Mouse (Mus musculus) lung, postnatal 25 days (tissue): ENCODE measurements around the gene Platr17.

ENCODE experiments used
- DNase-seq: peaks from one replicate; pipeline ENCODE4 v3.0.0; 2022; ENCODE audit warnings: low spot score

Platr17 gene

DNA sequence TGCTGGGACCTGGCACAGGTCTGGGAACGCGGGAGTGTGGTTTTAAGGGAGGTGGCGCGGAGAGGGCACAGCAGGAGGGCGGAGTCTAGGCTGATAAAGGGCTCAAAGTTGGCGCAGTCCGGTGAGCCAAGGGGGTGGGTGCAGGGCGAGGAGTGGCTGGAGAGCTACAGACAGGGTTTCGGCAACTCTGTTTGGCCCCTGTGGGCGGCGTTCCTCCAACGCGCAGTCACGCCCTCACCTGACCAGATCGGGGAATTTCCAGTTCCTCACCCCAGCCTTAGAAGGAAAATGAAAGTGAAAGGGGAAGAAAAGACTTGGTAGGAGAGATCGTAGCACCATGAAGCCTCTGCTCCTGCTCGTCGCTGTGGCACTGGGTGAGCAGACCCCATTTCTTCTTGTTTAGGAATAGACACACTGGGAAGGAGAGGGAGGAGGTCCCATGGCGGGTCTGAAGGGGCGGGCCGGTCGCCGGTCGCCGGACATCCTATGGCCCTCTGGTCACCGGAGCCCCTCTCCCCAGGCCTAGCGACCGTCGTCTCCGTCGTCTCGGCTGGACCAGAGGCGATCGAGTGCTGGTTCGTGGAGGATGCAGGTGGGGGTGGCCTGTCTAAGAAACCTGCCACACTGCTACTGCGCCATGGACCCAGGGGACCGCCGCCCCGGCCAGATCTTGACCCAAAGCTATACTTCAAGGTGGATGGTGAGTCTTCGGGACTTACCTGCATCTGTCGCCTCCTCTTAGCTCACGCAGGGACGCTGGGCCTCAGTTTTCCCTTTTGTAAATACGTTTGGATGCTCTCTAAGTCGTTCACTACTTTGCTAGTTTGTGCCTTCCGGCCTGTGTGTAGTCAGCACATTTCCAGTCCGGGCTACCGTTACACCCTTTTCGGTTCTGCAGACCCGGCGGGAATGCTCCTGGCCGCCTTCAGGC, 14.7 kb downstream of the Platr17 start:
- DNase-seq = peak; percentile 96

DNA sequence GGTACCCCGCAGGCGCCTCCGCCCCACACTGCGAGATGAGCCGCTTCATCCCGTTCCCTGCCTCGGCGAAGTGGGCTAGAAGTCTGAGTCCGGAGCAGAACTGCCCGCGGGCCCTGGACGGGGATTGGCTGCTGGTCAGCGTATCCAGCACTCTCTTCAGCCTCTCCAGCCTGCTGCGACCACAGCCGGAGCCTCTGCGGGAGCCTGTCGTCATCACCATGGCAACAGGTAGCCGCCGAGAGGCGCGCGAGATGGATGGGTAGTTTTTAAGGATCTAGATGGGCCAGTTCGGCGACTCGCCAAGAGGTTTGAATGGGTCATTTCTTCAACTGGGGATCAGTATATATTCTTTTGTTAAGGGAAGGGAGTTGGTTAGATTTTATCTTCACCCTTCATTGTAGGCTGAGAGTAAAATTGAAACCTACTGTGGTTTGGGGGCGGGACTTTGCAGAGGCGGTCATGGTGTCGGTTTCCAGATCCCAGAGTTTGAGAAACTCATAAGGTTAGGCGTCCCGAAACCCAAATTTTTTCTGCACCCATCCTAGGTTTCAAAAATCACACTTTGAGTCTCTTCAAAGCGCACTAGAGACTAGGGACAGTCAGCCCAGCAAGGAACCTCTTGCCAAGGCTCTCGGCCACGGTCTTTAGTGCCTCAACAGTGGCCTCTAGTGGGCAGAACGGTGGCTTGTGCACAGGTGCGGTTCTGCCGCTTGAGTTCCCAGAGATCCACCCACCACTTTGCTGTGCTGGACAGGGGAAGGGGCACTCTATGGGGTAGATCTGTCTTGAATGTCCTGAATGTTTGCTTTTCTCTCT, 15.6 kb downstream of the Platr17 start:
- peak; percentile 89 for DNase-seq

DNA sequence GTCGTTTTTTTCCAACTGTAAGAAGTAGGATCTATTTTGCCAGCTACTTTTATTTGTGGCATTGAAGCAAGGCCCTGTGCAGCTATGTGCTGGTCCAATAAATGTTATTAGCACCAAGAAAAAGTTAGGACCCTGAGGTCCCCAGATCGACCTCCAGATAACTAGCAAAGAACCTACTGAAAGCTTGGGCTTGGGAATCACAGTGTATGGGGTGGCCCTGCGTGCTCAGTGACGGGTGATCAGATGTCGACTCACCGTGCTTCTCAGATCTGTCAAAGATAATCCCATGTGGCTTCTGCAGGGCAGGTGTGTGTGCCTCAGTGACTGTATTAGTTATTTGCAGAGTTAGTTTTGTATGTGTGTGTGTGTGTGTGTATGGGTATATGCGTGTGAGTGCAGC, 16.4 kb downstream of the Platr17 start:
- DNase-seq = no peak

DNA sequence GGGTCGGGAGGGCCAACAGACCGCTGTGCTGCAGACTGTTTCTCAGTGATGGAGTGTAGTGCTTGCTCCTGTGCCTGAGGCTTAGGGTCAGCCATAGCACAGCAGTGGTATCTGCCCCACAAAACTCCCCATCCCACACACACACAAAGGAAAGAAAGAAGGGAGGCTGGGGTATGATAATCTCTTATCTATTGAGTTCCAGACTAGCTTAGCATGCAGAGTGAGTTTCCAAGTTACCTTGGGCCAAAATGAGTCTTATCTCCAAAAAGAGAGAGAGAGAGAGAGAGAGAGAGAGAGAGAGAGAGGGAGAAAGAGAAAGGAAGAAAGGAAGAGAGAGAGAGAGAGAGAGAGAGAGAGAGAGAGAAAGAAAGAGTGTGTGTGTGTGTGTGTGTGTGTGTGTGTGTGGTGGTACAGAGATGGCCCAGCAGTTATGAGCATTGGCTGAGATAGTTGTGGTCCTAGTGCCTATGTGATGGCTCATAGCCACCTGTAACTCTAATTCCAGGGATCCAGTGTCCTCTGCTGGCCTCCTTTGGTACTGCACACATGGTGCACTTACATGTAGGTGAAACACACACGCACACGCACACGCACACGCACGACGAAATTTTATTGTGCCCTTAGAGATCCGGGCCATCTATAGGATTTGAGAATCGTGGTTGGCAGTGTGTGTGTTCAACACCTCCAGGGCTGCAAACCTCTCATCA, 19.8 kb downstream of the Platr17 start:
- no peak for DNase-seq

DNA sequence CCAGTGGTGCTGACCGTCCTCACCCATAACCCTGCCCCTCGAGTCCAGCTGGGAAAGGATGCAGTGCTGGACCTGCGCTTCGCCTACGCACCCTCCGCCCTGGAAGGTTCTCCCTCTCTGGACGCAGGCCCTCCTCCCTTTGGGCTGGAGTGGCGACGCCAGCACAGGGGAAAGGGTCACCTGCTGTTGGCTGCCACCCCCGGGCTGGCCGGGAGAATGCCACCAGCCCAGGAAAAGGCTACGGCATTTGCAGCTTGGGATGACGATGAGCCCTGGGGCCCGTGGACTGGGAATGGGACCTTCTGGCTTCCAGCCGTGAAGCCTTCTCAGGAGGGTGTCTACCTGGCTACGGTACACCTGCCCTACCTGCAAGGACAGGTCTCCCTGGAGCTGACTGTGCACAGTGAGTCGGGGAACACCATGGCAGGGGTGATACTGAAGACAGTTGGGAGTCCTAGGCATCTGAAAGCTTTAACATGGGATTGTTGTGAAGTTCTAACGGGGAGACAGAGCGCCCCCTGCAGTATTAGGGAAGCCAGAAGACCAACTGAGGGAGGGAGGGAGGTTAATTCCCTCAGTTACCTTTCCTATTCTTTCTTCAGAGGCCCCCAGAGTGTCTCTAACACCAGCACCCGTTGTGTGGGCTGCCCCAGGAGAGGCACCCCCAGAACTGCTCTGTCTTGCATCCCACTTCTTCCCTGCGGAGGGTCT, 20.6 kb downstream of the Platr17 start:
- no peak for DNase-seq

DNA sequence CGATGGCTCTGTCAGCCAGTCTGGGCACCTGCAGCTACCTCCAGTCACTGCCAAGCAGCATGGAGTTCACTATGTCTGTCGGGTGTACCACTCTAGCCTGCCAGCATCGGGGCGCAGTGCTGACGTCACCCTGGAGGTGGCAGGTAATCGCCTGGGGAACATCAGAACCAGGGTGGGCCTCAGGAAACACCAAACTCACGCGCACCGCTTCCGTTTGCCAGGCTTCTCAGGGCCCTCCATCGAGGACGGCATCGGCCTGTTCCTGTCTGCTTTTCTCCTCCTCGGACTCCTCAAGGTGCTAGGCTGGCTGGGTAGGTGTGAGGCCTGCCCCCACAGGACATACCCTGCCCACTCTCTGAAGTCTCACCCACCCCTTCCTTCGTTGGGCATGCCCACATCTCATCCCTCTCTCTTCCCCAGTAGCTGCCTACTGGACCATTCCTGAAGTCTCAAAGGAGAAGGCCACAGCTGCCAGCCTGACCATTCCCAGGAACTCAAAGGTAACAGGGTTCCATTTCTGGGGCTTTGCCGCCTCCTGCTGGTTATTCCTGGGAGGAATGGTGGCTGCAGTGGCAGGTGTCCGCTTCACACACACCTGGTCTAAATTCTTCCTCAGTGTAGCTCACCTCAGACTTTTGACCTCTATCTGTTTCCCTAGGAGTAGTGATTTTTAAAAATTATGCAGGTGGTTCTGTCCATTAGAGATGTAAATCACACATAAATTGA, 21.4 kb downstream of the Platr17 start:
- no peak for DNase-seq

DNA sequence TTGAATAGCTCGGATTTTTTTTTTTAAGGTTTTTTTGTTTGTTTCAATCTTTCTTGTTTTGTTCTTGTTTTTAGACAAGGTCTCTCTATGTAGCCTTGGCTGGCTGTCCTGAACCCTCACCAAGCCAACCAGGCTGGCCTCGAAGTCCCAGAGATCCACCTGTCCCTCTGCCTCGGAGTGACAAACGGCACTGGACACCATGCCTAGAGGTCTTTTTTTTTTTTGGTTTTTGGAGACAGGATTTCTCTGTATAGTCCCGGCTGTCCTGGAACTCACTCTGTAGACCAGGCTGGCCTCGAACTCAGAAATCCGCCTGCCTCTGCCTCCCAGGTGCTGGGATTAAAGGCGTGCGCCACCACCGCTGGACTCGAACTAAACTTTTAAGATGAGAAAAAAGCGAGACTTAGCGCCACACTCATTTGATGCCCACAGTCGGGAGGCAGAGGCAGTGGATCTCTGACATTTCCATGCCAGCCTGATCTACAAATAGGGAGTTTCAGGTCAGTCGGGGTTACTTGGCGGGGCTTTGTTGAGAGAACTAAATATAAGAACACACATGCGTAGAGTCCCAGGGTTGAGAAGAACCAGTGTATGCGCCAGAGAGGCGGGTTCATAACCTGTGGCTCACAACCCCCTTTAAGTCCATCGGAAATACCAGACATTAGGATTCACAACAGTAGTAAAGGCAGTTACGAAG, 23.5 kb downstream of the Platr17 start:
- DNase-seq = no peak

DNA sequence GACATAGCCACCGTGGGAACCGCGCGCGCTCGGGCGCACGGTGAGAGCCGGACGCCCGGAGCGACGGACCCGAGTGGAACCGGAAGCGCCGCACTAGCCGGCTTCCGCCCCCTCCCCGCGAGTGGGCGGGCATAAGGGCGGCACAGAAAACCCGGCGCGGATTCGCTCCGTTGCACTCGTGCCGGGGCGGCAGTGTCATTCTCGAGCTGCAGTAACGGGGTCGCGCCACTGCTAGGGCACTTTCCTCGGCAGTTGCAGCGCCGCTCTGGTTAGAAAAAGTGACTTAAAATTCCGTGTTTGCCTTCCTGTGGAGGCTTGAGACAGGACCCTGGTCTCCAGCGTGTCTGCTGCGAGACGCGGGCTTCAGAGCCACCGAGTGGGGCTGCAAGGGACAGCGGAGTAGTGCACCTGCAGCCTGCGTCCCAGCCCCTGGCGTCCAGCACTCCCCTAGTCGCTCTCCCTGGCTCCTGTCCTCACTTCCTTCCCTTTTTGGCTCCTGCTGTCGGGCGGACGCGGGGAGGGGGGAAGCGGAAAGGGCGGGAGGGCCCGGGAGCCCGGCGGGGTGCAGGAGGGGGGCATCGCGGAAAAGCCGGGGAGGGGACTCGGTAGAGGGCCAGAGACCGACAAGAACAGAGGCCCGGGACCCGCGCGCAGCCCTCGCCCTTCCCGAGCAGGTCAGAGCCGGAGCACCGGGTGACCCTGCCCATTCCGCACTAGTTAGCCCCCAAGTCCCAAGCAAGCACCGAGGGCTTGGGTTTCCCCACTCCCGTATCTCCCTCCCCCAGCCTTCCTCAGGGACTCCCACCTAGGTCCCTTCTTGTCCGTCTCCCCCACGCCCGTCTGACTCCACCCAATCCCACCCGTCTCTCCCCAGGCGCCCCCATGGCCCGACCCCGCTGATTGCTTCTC, 24.7 kb downstream of the Platr17 start, which contains the start of gene Rgl2:
Rgl2 (plus strand) TSS at position 173 of the 909 bp plus-strand sequence.
- DNase-seq = peak; percentile 89

DNA sequence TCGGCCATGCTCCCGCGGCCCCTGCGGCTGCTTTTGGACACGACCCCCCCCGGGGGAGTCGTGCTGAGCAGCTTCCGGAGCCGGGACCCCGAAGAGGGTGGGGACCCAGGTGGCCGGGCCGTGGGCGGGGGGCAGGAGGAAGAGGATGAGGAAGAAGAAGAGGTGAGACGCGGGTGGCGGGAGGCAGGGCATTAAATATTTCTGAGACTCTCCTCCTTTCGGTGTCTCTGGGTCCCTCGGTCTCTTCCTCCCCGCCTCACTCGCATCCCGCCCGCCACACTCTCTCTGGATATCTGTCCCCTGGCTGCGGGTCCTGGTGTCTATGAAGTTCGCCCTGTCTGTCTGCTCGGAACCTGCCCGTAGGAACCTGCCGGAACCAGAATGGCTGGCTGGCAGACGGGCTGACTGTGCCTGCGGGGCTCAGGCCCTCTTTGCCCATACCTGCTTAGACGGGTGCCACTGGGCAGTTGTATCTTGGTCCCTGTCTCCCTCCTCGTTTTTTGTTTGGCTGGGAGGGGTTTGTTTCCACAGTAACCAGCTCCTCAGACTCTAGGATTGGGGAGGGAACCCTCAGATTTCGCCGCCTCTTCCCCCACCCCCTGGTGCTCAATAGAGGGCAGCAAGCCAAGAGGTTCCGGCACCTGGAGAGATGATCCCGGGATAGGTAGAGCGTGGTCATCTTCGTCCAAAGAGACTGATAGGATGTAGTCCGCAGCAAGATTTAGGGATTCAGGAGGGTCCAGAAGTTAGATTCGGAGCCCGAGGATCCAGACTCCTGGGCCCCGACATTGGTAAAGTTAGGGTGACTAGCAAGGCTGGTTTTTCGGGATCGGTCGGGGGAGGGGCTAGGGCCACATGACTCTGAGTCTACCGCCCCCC, 25.6 kb downstream of the Platr17 start:
- DNase-seq = peak; percentile 76

DNA sequence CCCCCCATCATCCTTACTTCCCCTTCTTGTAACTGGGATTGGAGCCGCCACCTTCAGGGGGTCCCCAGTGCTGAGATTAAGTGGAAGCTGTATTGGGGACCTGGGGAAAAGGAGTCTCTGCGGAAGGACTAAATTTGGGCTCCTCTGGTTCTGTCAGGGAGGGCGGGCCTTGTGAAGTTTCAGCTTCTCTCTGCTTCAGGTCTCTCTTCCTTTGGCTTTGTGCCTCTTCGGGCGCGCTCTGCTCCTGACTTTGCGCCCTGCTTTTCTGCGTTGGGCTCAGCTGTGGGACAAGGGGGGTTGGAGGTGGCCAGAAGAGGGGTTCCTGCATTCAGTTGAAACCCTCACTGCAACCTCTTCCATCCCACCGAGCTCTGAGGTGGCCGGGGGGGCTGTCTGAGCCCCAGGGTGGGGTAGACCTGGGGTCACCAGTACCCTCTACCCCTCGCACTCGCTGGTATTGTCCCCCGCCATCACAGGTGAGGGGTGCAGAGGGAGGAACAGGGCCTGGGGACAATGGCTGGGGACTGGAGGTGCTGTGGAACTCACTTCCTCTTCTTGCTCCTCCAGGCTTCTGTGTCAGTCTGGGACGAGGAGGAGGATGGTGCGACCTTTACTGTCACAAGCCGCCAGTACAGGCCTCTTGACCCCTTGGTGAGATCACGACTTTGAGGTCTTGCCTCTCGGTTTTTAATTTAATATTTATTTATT, 26.4 kb downstream of the Platr17 start:
- DNase-seq = no peak

DNA sequence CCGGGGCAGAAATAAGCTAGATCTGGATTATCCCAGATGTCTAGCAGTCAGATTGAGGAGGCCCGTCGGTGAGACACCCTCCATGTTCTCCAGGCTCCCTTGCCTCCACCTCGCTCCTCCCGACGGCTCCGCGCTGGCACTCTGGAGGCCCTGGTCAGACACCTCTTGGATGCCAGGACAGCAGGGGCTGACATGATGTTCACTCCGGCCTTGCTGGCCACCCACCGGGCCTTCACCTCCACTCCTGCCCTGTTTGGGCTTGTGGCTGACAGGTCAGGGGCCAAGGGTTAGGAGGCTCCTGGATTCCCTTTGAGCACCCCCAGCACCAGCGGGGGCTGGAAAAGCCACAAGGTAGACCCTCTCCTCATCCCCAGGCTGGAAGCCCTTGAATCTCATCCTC, 27.0 kb downstream of the Platr17 start:
- no peak for DNase-seq

DNA sequence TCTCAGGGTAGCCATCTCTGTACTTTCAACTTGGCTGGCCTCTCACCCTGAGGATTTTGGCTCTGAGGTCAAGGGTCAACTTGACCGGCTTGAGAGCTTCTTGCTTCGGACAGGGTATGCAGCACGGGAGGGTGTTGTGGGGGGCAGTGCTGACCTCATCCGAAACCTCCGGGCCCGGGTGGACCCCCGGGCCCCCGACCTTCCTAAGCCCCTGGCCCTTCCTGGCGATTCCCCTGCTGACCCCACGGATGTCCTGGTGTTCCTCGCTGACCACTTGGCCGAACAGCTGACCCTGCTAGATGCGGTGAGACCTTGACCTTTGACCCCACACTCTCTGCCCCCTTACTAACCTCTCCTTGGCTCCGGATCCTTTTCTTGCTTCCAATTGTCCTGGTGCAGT, 27.5 kb downstream of the Platr17 start:
- DNase-seq = no peak

DNA sequence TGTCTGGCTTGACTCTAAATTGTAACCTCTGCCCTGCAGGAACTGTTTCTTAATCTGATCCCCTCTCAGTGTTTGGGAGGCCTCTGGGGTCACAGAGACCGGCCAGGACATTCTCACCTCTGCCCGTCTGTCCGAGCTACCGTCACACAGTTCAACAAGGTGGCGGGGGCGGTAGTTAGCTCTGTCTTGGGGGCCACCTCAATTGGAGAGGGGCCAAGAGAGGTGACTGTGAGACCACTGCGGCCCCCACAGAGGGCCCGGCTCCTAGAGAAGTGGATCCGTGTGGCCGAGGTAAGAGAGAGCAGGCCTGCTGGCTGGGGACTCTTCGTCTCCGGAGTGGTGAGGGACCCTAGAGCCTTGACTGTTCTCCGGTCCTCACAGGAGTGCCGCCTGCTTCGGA, 28.0 kb downstream of the Platr17 start:
- no peak for DNase-seq

DNA sequence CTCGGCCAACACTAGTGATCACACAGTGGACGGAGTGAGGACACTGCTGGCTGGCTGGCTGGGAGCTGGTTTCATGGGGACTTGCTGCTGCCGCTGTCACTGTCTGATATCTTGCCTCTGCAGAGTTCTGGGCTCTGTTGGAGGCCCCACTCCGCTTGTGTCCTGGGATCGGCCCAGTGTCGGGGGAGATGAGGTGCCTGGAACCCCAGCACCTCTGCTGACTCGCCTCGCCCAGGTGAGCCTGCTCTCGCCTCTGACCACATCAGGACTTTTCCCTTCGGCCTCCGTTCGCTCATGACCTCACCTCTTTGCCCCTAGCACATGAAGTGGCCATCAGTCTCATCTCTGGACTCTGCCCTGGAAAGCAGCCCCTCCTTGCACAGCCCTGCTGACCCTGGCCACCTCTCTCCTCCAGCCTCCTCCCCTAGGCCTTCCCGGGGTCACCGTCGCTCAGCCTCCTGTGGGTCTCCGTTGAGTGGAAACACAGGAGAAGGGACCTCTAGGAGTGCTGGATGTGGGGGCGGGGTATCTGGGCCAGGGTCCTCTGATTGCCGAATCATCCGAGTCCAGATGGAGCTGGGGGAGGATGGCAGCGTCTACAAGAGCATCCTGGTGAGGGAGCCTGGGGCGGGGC, 30.6 kb downstream of the Platr17 start:
- no peak for DNase-seq

DNA sequence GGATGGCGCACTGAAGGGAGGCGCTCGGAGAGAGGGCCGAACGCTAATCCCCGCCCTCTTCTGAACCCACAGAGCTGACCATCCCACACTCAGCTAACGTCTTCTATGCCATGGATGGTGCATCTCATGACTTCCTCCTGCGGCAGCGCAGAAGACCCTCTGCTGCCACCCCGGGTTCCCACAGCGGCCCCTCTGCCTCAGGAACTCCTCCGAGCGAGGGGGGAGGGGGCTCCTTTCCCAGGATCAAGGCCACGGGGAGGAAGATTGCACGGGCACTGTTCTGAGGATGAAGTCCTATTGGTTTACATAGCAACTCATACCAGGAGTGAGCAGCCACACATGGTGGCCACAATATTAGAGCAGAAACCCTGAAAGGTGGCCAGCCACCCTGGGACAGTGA, 32.1 kb downstream of the Platr17 start:
- no peak for DNase-seq

DNA sequence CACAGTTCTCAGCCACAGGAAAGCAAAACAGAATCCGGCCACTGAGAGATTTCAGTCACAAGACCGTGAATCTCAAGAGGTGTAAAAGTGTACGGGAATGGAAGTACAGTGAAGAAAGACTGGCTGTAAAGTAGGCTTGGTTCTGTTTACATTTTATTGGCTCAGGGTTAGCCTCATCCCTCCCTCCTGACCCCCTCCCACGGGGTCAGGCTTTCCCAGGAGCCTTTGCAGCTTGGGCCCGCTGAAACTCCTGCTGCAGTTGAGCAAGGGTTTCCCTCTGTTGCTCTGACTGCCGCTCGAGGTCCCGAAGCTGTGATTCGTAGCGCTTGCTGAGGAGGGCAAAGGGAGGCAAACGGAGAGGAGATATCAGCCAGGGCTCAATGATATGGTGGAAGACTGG, 33.8 kb downstream of the Platr17 start:
- DNase-seq = no peak

DNA sequence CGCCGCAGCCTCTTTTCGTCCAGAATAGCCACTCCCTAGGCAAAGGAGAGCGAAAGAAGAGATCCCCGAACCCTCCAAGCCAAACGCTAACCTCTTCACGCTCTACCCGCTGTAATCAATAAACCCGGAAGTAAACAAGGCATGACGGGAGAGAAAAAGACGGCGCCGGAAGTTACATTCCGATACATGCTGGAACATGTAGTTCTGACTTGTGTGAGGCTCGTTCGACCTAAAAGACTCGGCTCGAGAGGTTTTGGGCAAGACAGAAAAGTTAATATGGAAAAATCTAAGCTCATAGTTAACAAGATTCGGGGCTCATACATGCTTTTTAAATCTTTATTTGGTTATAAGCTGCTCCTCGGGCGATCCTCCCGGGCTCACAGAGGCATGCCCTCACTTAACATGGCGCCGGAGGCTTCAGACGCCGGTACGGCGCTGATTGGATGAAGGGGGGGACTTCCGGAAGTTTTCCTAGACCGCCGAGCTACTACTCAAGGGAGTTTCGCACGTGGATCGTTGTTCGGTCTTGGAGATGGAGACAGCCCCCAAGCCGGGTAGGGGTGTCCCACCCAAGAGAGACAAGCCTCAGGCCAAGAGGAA, 35.4 kb downstream of the Platr17 start, which contains the start of the genes Pfdn6 and Wdr46:
Pfdn6 (minus strand) TSS at position 138 of the 600 bp plus-strand sequence.
Wdr46 (plus strand) TSS at position 455 of the 600 bp plus-strand sequence.
- DNase-seq = peak; percentile 89
